Mouse (Mus musculus) C3H10T1/2 (cell line): ENCODE measurements around the gene Acad12. TPM values are rescaled to one million over a fixed set of nuclear protein-coding genes. Genes with fewer than 3 reads are reported as not detected.

ENCODE experiments used
- polyA plus RNA-seq, 2 experiments: library from polyadenylated mRNA; unstranded; fragments of >200 nt; fragmentation: generic; extraction: Trizol; gene quantifications; one replicate each; pipeline ENCODE4 v1.2.1; 2012; ENCODE audit warnings: missing spikeins in 2 of 2

Gene Acad12
- 1 to 10 TPM in 1 of 2 experiments, under 1 TPM in 1; 0.57 to 4.9 TPM for polyA plus RNA-seq

DNA sequence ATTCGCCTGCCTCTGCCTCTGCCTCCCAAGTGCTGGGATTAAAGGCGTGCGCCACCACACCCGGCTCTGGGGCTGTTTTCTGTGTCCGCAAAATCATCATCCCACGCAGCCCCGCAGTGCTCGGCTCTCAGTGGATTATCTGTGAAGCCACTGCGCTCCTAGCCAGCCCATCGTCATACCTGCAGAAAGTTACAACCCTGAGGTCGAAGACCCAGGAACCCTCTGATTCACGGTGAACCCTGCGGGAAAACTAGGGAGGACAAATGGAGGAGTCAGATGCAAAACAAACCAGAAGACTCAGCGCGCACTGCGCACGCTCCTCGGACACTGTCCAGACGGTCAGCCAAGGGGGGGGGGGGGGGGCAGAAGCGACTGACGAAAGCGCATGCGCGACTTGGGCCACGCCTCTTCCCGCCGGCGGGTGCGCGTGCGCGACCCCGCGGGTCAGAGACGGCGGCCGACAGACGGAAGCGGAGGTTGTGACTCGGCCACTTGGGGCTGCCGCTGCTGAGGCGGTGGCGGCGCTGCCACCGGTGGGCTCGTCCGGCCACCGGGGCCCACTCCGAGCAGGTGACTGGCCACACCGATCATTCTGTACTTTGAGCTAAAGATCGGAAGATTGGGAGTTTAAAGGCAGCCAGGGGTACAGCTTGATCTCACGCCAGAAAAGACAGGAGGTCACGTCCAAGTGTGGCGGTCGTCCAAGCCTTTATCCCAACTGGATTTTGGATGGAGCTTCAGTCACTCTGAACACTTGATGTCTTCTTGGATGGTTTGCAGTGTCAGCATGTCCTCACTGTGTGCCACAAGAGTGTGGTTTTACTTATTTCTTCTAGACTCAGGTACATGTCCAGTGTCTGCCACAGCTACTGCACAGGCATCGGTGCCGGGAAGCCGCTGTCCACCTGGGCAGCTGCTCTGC, at the start of gene Acad12:
Acad12 (minus strand) TSS at position 347 of the 922 bp plus-strand sequence.

DNA sequence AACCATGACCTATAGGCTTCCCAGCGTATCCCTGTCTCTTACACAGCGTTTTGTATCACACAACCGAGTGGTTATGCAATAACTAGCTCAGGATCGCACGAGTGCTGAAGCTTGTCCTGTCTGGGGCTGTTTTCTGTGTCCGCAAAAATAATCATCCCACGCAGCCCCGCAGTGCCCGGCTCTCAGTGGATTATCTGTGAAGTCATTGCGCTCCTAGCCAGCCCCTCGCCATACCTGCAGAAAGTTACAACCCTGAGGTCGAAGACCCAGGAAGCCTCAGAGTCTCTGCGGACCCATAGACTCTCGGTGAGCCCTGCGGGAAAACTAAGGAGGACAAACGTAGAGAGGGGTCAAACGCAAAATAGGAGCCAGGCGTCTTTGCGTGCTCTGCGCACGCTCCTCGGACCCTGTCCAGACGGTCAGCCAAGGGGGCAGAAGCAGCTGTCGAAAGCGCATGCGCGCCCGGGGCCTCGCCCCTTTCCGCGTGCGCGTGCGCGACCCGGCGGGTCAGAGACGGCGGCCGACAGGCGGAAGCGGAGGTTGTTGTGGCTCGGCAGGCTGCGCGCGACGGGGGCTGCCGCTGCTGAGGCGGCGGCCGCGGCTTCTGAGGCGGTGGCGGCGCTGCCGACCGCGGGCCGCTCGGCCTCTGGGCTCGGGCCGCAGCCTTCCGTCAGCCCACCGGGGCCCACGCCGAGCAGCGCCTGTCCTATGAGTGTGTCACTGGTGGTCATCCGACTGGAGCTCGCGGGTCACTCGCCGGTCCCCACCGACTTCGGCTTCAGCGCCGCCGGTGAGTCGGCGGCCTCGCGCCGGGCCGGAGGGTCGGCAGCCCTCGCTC, 41.5 kb upstream of the Acad12 start, which contains the start of the genes Acad10 and Brap:
Acad10 (minus strand) TSS at position 456 of the 838 bp plus-strand sequence.
Brap (plus strand) TSS at position 505 of the 838 bp plus-strand sequence.

GRCm38 (mm10) chr5:121593451-121594401, 25.0 kb downstream of the Acad12 start, which contains the start of gene Aldh2:
Gene Aldh2, minus strand, starts transcription at chr5:121593824.

Other genes with a start within 250 kb of the Acad12 start
- gene Trafd1, start 233.3 kb downstream of the Acad12 start, polyA plus RNA-seq: 10 to 100 TPM; 14.4 to 89.1 TPM
- 1 to 10 TPM; 1.5 to 3.5 TPM for gene Naa25, start 221.0 kb downstream of the Acad12 start, polyA plus RNA-seq
- 1 to 10 TPM in 1 of 2 experiments, under 1 TPM in 1; 0.13 to 1.3 TPM for gene Tmem116, start 167.0 kb downstream of the Acad12 start, polyA plus RNA-seq
- 100 to 1,000 TPM; 104 to 121 TPM for gene Erp29, start 166.4 kb downstream of the Acad12 start, polyA plus RNA-seq
- gene Adam1b, start 115.5 kb downstream of the Acad12 start, polyA plus RNA-seq: not detected
- gene Adam1a, start 73.5 kb downstream of the Acad12 start, polyA plus RNA-seq: 1 to 10 TPM in 1 of 2 experiments, under 1 TPM in 1; 0.01 to 2.1 TPM
- under 1 TPM; 0.02 to 0.05 TPM for gene Gm42878, start 73.5 kb downstream of the Acad12 start, polyA plus RNA-seq
- gene Mapkapk5, start 73.0 kb downstream of the Acad12 start, polyA plus RNA-seq: 10 to 100 TPM; 24.6 to 47.2 TPM
- 100 to 1,000 TPM; 128 to 457 TPM for gene Aldh2, start 25.1 kb downstream of the Acad12 start, polyA plus RNA-seq
- 1 to 10 TPM in 1 of 2 experiments, under 1 TPM in 1; 0.94 to 6.5 TPM for gene Acad10, start 41.6 kb upstream of the Acad12 start, polyA plus RNA-seq
- gene Brap, start 41.6 kb upstream of the Acad12 start, polyA plus RNA-seq: 10 to 100 TPM; 15.2 to 23.1 TPM
- 10 to 100 TPM; 29.2 to 57.4 TPM for gene Atxn2, start 92.4 kb upstream of the Acad12 start, polyA plus RNA-seq
- gene Sh2b3, start 218.7 kb upstream of the Acad12 start, polyA plus RNA-seq: 10 to 100 TPM; 13.5 to 30.2 TPM
- 10 to 100 TPM in 1 of 2 experiments, 1 to 10 TPM in 1; 6.5 to 20.8 TPM for gene Pheta1, start 230.0 kb upstream of the Acad12 start, polyA plus RNA-seq